Mouse (Mus musculus): ENCODE data around the gene Capns1.
A peak's percentile ranks its signal among the peaks of the same experiment; 100 is the strongest.
"Not testable (repeated sequence)": the region's sequence is repeated elsewhere in the genome, so short reads cannot be mapped to it uniquely, and the experiment has no call there.

Capns1 gene

DNA sequence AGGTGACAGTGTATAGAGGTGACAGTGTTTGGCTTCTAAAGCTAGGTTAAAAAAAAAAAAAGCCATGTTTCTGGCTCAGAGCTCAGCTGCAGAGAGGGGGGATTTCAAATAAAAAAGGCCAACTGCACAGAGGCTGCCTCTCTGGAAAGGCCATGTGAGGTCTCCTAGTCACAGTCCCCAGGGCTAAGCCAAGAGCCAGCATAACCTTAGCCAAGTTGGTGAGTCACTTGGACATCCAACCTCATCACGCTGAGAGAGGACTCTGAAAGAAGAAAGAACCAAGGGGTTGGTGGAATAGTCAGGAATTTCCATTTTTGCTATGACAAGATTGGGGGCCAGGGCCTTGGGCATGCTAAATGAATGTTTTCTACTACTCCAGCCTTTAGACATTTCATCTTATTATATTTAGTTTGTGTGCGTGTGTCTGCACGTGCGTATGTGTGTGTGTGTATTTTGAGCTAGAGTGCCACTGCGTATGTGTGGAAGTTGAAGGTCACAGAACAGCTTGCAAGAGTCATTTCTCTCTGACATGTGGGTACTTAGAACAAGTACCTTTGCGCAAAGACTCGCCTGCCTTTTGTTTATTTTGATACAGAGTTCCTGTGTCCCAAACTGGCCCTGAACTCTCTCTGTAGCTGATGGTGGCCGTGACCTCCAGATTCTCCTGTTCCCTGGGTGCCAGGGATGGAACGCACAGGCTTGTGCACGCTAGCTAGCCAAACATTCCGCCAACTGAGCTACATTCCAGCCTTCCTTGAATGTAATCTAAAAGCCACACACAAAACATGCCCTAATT, 4.5 kb upstream of the Capns1 start:
- no peak for DNase-seq (ENCODE audit: low spot score)

DNA sequence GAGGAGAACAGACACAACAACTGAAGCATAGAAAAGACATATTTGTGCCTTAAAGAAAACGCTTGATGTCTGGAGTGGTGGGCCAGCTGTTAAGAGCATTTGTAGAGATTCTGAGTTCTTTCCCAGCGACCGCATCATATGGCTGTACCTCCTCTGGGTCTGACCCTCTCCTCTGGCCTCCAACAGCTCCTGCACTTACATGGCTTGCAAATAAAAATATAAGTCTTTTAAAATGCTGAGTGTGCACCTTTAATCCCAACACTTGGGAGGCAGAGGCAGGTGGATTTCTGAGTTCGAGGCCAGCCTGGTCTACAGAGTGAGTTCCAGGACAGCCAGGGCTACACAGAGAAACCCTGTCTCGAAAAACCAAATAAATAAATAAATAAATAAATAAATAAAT, 2.0 kb upstream of the Capns1 start:
- not testable (repeated sequence) for DNase-seq (ENCODE audit: low spot score)

DNA sequence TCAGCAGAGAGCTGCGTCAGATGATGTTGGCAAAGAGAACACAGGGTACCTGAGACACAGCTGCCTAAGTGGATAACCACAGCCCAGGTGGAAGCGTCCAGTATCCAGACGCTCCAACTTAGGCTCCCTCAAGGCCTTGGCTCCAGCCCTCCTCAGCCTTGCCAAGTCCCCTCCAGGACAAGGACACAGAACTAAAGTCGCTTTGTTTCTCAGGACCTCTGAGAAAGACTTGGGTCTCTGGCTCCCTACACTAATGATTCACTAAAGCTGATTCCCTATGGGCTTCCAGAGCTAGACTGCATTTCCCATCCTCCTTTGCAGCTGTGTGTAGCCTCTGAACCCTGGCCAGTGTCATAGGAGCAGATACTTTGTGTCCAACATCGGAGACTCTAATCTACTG, 1.6 kb upstream of the Capns1 start:
- no peak for DNase-seq (ENCODE audit: low spot score)

DNA sequence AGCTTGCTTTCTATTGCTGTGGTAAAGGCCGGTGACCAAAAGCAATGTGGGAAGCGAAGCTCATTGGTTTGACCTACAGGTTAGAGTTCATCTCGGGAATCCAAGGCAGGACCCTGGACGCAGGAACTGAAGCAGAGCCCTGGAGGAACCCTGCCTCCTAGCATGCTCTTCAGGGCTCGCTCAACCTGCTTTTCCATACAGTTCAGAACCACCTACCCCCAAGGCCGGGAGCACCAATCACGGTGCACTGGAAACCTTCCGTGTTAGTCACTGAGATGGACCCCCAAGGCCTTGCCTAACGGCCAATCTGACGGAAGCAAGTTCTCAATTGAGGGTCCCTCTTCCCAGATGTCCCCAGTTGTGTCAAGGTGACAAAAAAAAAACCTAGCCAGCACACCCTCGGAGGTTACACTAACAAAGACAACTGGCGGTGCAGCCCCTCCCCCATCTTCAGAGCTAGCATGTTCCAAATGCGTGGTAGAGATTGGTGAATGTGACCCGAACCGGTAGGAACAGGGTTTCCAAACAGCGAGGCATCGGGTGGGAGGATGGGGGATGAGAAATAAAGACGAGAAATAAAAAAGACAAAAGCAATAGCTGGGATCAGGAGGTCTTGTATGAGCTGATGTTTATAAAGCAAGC, 1.0 kb upstream of the Capns1 start:
- no peak for DNase-seq (ENCODE audit: low spot score)

DNA sequence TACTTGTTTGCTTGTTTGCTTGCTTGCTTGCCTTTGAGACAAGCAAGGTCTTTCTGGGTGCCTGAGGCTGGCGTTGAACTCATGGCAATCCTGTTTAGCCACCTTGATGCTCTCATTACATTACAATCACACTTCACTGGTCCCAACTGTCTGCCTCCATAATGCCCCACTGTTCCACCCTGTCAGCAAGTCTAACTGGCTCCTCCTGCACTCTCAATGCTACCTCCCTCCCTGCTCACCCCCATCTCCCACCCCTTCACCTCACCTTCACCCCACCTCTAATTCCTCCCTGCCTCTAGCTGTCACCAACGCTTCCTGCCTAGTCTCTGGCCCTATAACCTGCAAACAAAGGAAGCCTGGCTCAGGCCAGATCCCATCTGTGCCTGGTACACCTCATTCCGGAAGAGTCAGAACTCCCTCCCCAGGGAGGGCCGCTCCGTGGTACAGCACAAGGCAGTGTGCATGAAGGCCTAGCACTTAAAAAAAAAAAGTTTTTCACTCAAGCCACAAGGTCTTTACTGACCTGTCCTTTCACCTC, 950 bp downstream of the Capns1 start:
- DNase-seq (ENCODE audit: low spot score): no peak

DNA sequence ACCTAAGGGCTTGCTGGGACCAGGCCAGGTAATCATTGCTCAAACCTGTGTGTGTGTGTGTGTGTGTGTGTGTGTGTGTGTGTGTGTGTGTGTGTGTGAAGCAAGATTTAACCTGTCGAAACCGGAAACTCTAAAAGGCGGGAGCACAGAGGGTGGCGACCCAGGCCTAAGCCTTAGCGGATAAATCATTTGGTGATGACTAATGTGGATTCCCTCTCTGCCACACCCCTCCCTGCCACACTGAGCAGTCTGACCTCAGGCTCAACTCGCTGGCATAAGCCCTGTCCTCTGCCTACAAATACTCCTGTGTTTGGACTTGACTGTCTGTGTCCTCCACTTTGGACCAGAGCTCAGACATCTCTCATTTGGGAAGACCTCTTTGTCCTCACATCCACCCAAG, 2.4 kb downstream of the Capns1 start:
- DNase-seq (ENCODE audit: low spot score): no peak

DNA sequence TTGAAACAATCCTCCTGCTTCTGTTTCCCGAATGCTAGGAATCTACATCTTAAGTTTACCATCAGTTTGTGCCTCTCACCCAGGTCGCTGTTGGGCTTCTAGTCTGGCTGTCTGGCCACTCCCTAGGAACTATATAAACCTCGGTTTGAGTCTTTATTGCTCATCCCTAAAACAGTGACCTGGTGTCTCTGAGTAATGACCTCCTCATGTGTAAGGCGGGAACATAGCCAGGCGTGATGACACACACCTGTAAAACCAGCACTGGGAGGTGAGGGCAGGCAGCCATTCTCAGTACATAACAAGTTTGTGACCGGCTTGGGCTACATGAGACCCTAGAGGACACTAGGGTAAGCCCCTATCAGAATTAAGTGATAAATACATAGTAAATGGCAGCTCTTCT, 3.1 kb downstream of the Capns1 start:
- no peak for DNase-seq (ENCODE audit: low spot score)

DNA sequence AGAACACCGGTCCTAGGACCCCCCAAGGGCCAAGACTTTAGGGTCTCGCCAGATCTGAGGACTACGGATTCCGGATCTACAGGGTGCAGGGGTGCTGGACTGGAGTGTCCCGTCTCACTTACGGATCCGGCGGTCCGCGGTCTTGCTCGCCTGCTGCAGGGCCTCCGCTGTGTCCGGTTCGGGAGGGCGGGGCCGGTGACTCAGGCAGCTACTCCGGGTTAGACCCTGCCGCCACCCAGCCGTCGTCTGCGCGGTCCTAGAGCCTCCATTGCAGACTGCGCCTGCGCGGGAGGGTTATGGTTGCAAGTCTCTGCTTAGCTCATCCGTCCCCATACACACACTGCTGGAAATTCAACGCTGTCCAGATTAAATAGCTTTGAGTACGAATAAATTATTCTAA, 3.7 kb downstream of the Capns1 start:
- peak; percentile 98 for DNase-seq (ENCODE audit: low spot score)

DNA sequence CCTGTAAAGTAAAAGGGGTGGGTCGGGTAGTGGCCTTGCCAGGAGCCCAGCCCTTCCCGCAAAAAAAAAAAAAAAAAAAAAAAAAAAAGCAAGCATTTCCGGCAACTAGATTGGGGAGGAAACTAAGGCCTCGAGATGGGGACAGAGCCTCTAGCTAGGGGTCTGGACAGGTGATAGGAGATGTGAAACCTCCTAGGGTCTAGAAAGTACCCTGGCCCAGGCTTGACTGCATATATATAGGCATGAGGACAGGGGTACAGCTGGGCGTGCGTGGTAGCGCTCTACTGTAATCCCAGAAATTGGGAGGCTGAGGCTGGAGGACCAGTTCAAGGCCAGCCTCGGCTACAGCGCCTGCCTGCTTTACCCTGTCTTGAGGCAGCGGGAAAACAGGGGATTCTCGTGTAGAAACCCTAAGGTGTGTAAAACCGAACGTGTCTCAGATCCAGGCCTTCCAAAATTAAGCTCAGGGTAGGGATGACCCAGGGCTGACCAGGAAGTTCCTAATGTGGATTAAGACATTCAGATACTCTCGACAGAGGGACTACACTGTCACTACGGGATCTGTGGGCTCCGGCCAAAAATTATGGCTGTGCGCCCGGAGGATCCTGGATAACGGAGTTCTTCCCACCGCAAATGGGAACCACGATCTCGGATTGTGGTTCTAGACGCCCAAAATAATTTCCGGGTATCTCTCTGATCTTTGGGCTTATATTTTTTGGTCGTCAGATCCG, 4.3 kb downstream of the Capns1 start:
- DNase-seq (ENCODE audit: low spot score): peak; percentile 43

DNA sequence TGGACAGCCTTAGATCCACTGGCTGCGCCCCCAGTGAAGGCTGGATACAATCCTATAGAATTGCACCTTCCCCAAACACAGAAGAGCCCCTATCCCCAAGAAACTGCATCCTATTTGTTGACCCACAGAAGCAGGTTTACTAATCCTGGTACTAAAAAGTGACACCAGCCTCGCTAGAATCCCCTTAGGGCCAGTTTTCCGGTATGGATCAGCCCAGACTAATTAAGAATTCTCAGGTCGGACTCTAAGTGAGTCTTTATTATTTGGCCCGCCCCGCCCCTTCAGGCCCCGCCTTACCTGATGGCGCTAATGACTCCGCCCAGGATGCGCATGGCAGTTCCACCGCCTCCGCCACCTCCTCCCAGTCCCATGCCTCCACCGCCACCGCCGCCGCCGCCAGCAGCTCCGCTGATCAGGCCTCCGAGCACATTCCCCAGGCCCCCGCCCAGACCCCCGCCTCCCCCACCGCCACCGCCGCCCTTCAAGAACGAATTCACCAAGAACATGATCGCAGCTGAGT, 5.0 kb downstream of the Capns1 start:
- DNase-seq (ENCODE audit: low spot score): peak; percentile 89

DNA sequence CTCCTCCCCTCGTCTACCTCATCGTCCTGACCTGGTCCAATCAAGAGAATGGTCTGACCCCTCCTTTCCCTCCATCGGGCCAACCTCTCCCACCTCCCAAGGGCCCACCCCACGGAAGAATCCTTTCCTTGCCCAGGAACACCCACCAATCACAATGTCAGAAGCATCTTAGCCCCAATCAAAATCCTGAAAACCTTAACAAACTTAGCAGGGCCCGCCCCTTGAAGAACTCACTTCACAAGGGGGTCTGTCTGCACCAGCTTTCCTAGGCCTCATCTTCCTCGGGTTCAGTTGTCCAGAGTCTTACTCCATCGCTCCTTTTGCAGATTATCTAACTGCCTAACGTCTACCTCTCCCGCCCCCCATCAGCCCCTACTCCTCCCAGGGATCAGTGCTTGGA, 5.6 kb downstream of the Capns1 start:
- DNase-seq (ENCODE audit: low spot score): peak; percentile 58

DNA sequence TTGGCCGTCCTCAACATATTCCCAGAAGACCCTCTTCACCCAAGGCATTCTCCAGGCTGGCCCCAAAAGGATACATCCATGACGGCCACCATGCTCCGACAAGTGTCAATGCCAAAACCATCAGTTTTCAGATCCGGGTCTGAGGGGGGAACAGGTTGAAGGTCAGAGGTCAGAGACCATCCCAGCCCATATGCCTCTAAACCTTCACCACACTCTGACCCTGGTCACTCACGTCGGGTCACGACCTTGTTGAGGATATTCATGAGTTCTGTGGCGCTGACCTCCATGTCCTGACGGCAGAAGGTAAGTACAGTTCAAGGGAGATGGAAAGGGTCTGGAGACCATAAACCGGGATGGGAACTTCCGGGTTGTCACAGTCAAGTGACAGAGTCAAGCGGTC, 6.5 kb downstream of the Capns1 start:
- no peak for DNase-seq (ENCODE audit: low spot score)

DNA sequence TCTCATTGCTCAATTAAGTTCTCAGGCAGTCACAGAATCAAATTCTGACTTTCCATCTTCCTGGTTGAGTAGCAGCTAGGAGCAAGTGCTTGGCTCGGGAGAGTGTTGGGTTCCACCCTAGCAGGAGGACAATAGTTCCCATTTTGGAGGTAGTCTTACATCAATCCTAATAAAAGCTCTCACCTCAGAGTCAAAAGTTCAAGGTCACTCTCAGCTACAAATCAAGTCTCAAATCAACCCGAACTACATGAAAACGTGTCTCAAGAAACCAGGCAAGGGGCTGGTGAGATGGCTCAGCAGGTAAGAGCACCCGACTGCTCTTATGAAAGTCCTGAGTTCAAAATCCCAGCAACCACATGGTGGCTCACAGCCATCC, 9.5 kb downstream of the Capns1 start:
- no peak for DNase-seq (ENCODE audit: low spot score)

DNA sequence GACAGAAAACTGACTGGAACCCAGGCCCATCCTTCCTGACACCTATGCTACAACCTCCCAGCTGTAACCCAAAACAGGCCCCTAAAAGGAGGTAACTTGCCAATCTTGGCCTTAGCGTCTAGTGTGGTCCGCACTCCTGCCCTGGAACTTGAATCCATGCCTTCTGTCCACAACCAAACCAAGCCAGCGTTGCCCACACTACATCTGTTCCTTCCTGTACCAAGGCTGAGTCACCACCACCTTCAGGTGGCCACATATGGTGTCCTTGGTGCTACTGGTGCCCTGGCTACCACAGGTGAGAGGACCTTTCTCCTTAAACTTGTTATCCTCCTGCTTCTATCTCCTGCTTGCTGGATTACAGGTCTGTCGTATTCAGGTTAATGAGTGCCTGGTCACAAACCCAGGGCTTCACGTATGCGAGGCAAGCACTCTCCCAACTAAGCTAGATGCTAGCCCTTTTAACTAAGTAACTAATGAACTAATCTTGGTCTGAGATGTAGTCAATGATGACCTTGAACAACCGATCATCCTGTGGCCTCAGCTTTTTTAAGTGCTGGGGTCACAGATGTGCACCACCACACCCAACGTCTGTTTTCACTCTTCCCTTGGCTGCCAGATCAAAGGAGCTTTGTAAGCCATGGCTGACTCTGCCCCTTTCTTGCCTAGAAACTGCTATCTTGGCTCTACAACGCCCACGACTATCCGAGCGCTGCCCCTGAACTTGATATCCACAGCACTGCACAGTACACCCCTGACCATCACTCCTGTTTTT, 10.1 kb downstream of the Capns1 start:
- no peak for DNase-seq (ENCODE audit: low spot score)

DNA sequence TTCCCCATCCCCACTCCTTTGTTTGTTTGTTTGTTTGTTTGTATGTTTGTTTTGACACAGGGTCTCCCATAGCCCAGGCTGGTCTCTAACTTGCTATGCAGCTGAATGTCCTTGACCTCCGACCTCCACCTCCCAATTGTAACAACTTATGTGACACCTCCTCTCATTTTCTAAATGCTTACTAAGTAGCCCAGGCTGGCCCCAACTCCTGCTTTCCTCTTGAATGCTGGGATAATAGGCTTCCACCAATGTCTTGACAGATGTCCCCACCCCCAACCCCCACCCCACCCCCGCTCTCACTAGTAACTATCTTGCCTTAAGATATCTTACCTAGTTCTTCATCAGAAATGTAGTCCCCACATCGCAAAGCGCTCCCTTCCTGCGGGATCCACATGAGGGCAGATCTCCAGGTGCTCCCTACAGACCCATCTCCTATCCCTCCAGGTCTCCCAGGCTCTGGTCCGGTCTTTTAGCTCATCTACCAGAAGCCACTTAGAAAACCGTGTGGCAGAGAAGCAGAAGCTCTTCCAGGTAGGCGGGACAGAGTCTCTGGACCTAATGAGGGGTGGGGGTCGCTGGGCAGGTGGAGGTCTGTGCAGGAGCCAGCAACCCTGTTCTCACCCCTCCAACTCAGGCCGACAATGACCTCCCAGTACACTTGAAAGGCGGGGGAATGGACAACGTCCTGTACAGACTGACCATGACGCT, 13.8 kb downstream of the Capns1 start:
- DNase-seq (ENCODE audit: low spot score): no peak

DNA sequence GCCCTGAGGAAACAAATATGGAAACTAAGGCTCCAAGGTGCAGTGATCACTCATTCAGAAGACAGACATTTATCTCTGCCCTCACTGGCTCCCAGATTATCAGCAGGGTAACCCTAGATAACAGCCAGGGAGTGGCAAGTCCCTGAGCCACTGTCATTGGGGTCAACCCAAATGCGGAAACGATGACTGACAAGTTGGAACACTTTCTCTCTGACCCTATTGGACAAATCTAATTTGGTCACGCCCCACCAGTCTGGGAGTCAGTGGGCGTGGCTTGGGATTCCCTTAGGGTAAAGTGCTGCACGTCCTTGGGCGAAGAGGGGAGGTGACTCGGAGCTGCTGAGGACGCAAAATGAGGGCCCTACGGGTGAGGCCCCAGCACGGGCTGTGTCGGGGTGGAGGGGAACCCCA, 14.7 kb downstream of the Capns1 start, which contains the start of gene Cox7a1:
TSS of gene Cox7a1 (plus strand) at position 266 of the 411 bp plus-strand sequence.
- DNase-seq (ENCODE audit: low spot score): peak; percentile 92

DNA sequence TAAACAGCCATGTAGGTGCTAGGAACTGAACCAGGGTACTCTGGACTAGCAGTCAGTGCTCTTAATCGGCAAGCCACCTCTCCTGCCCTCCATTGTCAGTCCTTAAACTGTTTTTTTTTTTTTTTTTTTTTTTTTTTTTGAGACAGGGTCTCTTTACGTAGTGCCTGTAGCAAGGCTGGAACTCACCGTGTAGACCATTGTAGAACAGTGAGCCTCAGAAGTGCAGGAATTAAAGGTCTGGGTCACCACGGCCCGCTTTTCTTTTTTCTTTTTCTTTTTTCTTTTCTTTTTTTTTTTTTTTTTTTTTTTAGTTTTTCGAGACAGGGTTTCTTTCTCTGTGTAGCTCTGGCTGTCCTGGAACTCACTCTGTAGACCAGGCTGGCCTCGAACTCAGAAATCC, 15.4 kb downstream of the Capns1 start:
- DNase-seq (ENCODE audit: low spot score): not testable (repeated sequence)

DNA sequence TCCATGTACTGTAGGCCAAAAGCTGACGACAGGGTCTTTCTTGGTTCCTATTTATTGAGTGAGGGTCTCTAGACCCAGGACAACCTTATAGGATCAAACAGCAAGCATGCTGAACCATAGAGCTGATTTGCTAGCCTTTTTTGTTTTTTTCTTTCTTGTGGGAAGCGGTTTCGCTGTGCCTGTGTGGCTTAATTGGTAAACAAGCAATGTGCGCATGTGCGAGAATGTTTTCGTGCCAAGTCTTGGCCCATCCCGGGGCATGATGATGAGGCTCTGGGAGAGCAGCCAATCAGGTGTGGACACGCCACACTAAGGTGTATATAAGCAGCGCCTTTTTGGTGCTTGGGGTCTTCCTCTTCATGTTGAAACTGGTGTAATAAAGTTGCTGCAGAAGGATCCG, 16.7 kb downstream of the Capns1 start:
- DNase-seq (ENCODE audit: low spot score): not testable (repeated sequence)

DNA sequence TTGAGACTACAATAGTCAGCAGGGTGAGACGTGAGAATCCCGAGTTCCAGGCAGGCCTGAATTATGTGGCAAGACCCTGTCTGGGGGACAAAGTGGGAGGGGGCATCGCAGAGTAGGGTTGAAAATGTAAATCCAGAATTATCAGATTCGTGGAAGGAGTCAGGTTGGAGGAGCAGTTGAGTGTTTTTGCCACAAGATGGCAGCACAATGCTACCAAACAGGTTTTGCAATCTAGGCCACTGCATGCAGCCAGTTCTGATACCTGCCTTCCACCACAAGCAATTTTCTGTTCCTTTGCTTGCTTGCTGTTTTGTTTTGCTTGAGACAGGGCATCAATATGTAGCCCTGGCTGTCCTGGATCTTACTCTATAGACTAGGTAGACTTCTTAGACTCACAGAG, 17.3 kb downstream of the Capns1 start:
- DNase-seq (ENCODE audit: low spot score): peak; percentile 87

DNA sequence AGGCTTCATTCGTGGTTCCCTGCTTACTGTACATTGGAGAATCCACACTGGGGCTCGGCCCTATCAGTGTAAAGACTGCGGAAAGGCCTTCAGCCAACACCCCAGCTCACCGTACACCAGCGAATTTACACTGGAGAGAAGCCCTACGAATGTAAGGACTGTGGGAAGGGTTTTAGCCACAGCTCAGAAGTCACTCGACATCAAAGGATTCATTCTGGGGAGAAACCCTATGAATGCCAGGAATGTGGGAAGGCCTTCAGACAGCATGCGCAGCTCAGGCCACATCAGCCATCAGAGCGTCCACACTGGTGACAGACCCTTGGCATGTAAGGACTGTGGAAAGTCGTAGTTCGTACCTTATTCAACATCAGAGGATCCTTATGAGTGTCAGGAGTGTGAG, 20.4 kb downstream of the Capns1 start:
- DNase-seq (ENCODE audit: low spot score): no peak

DNA sequence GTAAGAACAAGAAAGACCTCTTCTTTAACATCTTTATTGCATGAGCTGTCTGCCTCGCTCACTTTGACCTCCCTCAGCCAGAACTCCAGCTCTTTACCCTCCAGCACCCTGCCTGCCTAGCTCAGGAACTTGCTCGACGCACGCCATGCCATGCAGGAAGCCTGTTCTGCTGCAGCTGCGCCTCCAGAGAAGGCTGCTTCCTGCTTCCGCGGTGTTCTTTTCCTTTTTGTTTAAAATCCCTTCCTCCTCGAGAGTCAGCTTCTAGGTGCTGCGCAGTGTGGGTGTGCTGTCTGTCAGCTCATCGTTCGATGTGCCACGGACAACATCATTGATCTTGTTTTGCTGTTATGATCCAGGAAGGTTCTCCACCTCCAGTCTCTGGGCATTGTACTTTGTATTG, 22.1 kb downstream of the Capns1 start:
- DNase-seq (ENCODE audit: low spot score): no peak

Measured in embryo, embryonic 10 days (tissue).